Mouse (Mus musculus): ENCODE measurements around the gene Pla2g4b. TPM values are rescaled to one million over a fixed set of nuclear protein-coding genes. Genes with fewer than 3 reads are reported as not detected.

The Pla2g4b gene
- polyA plus RNA-seq, 1 experiment from 2014 or later, result 1.3 TPM

- H3K4me1 ChIP-seq (ENCODE audit: control insufficient read depth, insufficient read depth, low read length), result no peaks in the 10 kb centered on the region
- no peaks in the 10 kb centered on the region for H3K27me3 ChIP-seq (ENCODE audit: control insufficient read depth, insufficient read depth, low read length)
- H3K9me3 ChIP-seq (ENCODE audit: control insufficient read depth, low read length), result no peaks in the 10 kb centered on the region
- 72% methylated on average over 14 of the region's 14 CpGs for WGBS
- H3K36me3 ChIP-seq (ENCODE audit: control insufficient read depth, insufficient read depth, low read length), result no peaks in the 10 kb centered on the region; the same call in 1 of the 2 replicates
- no peak overlapping the region for H3K27ac ChIP-seq (ENCODE audit: low read depth, low read length)
- no peak overlapping the region for H3K9ac ChIP-seq (ENCODE audit: low read depth, low read length)
- no peak overlapping the region for H3K4me3 ChIP-seq (ENCODE audit: low read length)
- ATAC-seq (ENCODE audit: low FRiP score, low TSS enrichment), result no peak
- no peak overlapping the region for H3K4me2 ChIP-seq (replicated peaks; ENCODE audit: low read depth, low read length)
Observed at GRCm38 (mm10) chr2:120084593-120085361, 51.6 kb downstream of the Pla2g4b start.

- Histone ChIP-seq H3K4me3 (ENCODE audit: low read length) (no peak overlapping the region), H3K36me3 (ENCODE audit: control insufficient read depth, insufficient read depth, low read length) (no peaks in the 10 kb centered on the region; the same call in 1 of the 2 replicates), H3K4me1 (ENCODE audit: control insufficient read depth, insufficient read depth, low read length) (no peaks in the 10 kb centered on the region), H3K9me3 (ENCODE audit: control insufficient read depth, low read length) (no peaks in the 10 kb centered on the region), H3K4me2 (replicated peaks; ENCODE audit: low read depth, low read length) (no peak overlapping the region), H3K9ac (ENCODE audit: low read depth, low read length) (no peak overlapping the region), H3K27me3 (ENCODE audit: control insufficient read depth, insufficient read depth, low read length) (no peaks in the 10 kb centered on the region), H3K27ac (ENCODE audit: low read depth, low read length) (no peak overlapping the region)
- ATAC-seq (ENCODE audit: low FRiP score, low TSS enrichment), result no peak
- 85% methylated on average over 3 of the region's 3 CpGs for WGBS
Observed at GRCm38 (mm10) chr2:120086038-120086437, 52.8 kb downstream of the Pla2g4b start.

GRCm38 (mm10) chr2:120087391-120087790, 54.2 kb downstream of the Pla2g4b start:
- ATAC-seq (ENCODE audit: low FRiP score, low TSS enrichment), result no peak
- 84% methylated on average over 3 of the region's 3 CpGs for WGBS
- H3K4me2 ChIP-seq (replicated peaks; ENCODE audit: low read depth, low read length), result no peak overlapping the region
- no peak overlapping the region for H3K9ac ChIP-seq (ENCODE audit: low read depth, low read length)
- H3K9me3 ChIP-seq (ENCODE audit: control insufficient read depth, low read length), result no peaks in the 10 kb centered on the region
- no peak overlapping the region for H3K4me3 ChIP-seq (ENCODE audit: low read length)
- H3K27ac ChIP-seq (ENCODE audit: low read depth, low read length), result no peak overlapping the region
- no peaks in the 10 kb centered on the region; the same call in 1 of the 2 replicates for H3K36me3 ChIP-seq (ENCODE audit: control insufficient read depth, insufficient read depth, low read length)
- H3K4me1 ChIP-seq (ENCODE audit: control insufficient read depth, insufficient read depth, low read length), result no peaks in the 10 kb centered on the region
- H3K27me3 ChIP-seq (ENCODE audit: control insufficient read depth, insufficient read depth, low read length), result no peaks in the 10 kb centered on the region

GRCm38 (mm10) chr2:120087897-120088296, 54.7 kb downstream of the Pla2g4b start:
- Histone ChIP-seq H3K4me3 (ENCODE audit: low read length) (no peak overlapping the region), H3K27ac (ENCODE audit: low read depth, low read length) (no peak overlapping the region), H3K9me3 (ENCODE audit: control insufficient read depth, low read length) (no peaks in the 10 kb centered on the region), H3K27me3 (ENCODE audit: control insufficient read depth, insufficient read depth, low read length) (no peaks in the 10 kb centered on the region), H3K4me2 (replicated peaks; ENCODE audit: low read depth, low read length) (no peak overlapping the region), H3K9ac (ENCODE audit: low read depth, low read length) (no peak overlapping the region), H3K4me1 (ENCODE audit: control insufficient read depth, insufficient read depth, low read length) (no peaks in the 10 kb centered on the region), H3K36me3 (ENCODE audit: control insufficient read depth, insufficient read depth, low read length) (no peaks in the 10 kb centered on the region; the same call in 1 of the 2 replicates)
- WGBS, result 83% methylated on average over 2 of the region's 2 CpGs
- ATAC-seq (ENCODE audit: low FRiP score, low TSS enrichment), result no peak

- H3K36me3 ChIP-seq (ENCODE audit: control insufficient read depth, insufficient read depth, low read length), result no peaks in the 10 kb centered on the region; the same call in 1 of the 2 replicates
- 77% methylated on average over 17 of the region's 17 CpGs for WGBS
- peak; percentile 51 for ATAC-seq (ENCODE audit: low FRiP score, low TSS enrichment)
- no peaks in the 10 kb centered on the region for H3K4me1 ChIP-seq (ENCODE audit: control insufficient read depth, insufficient read depth, low read length)
- H3K27ac ChIP-seq (ENCODE audit: low read depth, low read length), result no peak overlapping the region
- no peak overlapping the region for H3K4me2 ChIP-seq (replicated peaks; ENCODE audit: low read depth, low read length)
- no peak overlapping the region for H3K9ac ChIP-seq (ENCODE audit: low read depth, low read length)
- no peaks in the 10 kb centered on the region for H3K27me3 ChIP-seq (ENCODE audit: control insufficient read depth, insufficient read depth, low read length)
- no peak overlapping the region for H3K4me3 ChIP-seq (ENCODE audit: low read length)
- H3K9me3 ChIP-seq (ENCODE audit: control insufficient read depth, low read length), result no peaks in the 10 kb centered on the region
Observed at GRCm38 (mm10) chr2:120090979-120091378, 57.8 kb downstream of the Pla2g4b start.

Small RNA genes within 50 kb of the gene (microRNA-seq; reads per million reads assigned to microRNA genes)
- gene Mir7665, result not detected

Other genes with a start within 250 kb of the Pla2g4b start
- 19.4 and 30.6 TPM in 2 replicates for gene Rpap1, start 245.9 kb upstream of the Pla2g4b start, polyA plus RNA-seq (2014; fragmentation: Nextera tagmentation; extraction: Ambion mirVana)
- gene Tyro3, start 235.7 kb upstream of the Pla2g4b start, polyA plus RNA-seq (2014; fragmentation: Nextera tagmentation; extraction: Ambion mirVana), result 10.2 and 13.8 TPM in 2 replicates
- 30.7 and 41.5 TPM in 2 replicates for gene Mga, start 136.2 kb upstream of the Pla2g4b start, polyA plus RNA-seq (2014; fragmentation: Nextera tagmentation; extraction: Ambion mirVana)
- gene Mapkbp1, start 60.7 kb upstream of the Pla2g4b start, polyA plus RNA-seq (2014; fragmentation: Nextera tagmentation; extraction: Ambion mirVana), result 2.8 and 4.0 TPM in 2 replicates
- gene Jmjd7, start 5.9 kb upstream of the Pla2g4b start, polyA plus RNA-seq (2014; fragmentation: Nextera tagmentation; extraction: Ambion mirVana), result 22.2 and 26.3 TPM in 2 replicates
- 3.5 and 3.7 TPM in 2 replicates for gene Gm28042, start 5.9 kb upstream of the Pla2g4b start, polyA plus RNA-seq (2014; fragmentation: Nextera tagmentation; extraction: Ambion mirVana)
- 20.1 and 31.8 TPM in 2 replicates for gene Ehd4, start 121.2 kb downstream of the Pla2g4b start, polyA plus RNA-seq (2014; fragmentation: Nextera tagmentation; extraction: Ambion mirVana)
- not detected in 2 replicates for gene Pla2g4e, start 211.9 kb downstream of the Pla2g4b start, polyA plus RNA-seq (2014; fragmentation: Nextera tagmentation; extraction: Ambion mirVana)

Data from kidney, embryonic 14.5 days (tissue).